In genomic region chr19:29610907-29611306, GRCm38 (mm10) we compare ENCODE assay signal across 17 mouse cellular contexts. TPM values are rescaled to one million over a fixed set of nuclear protein-coding genes. Genes with fewer than 3 reads are reported as not detected.
DNase-seq lines count a peak whose midpoint lies in the region; ATAC-seq lines count a peak whose summit lies in the region.
"Had no signal": no experiment of that assay in that cellular context is flagged by ENCODE, and none has a peak within 500 bp of the region (broad histone marks: within the 10 kb centered on the region; RNA-seq: fewer than 3 reads in every experiment).

No protein-coding gene starts in this region.

- no peak overlapping the region for H3K4me3 ChIP-seq in heart, embryonic 15.5 days
- H3K4me3 ChIP-seq in forebrain, embryonic 10.5 days, result no peak overlapping the region
- H3K4me3 ChIP-seq in limb, embryonic 10.5 days, result no peak overlapping the region
- H3K4me3 ChIP-seq: forebrain, embryonic 15.5 days; left cerebral cortex, adult 2 months; limb, embryonic 12.5 days; midbrain, embryonic 15.5 days had no signal

- peak overlapping the region; percentile 19; the same call in 1 of the 2 replicates for H3K4me2 ChIP-seq in heart, embryonic 15.5 days
- H3K4me2 ChIP-seq: forebrain, embryonic 15.5 days; heart, embryonic 11.5 days; limb, embryonic 12.5 days; midbrain, embryonic 15.5 days had no signal

- H3K4me1 ChIP-seq in heart, embryonic 15.5 days (replicated peaks), result peaks cover 6% of the 10 kb centered on the region
- no peaks in the 10 kb centered on the region for H3K4me1 ChIP-seq in forebrain, embryonic 10.5 days
- no peaks in the 10 kb centered on the region for H3K4me1 ChIP-seq in limb, embryonic 10.5 days
- H3K4me1 ChIP-seq: forebrain, embryonic 15.5 days; limb, embryonic 12.5 days; midbrain, embryonic 15.5 days had no signal

- no peaks in the 10 kb centered on the region for H3K9me3 ChIP-seq in heart, embryonic 15.5 days (replicated peaks)
- no peaks in the 10 kb centered on the region for H3K9me3 ChIP-seq in forebrain, embryonic 10.5 days
- no peaks in the 10 kb centered on the region for H3K9me3 ChIP-seq in limb, embryonic 10.5 days (replicated peaks)
- H3K9me3 ChIP-seq: forebrain, embryonic 15.5 days; limb, embryonic 12.5 days; midbrain, embryonic 15.5 days had no signal

- H3K27me3 ChIP-seq in heart, embryonic 15.5 days, result peaks cover 37% of the 10 kb centered on the region
- no peaks in the 10 kb centered on the region for H3K27me3 ChIP-seq in forebrain, embryonic 10.5 days (ENCODE audit: poor library complexity, severe bottlenecking)
- H3K27me3 ChIP-seq in limb, embryonic 10.5 days (ENCODE audit: low read depth, poor library complexity, severe bottlenecking), result no peaks in the 10 kb centered on the region
- H3K27me3 ChIP-seq: forebrain, embryonic 15.5 days; limb, embryonic 12.5 days; midbrain, embryonic 15.5 days had no signal

- H3K27ac ChIP-seq in heart, embryonic 15.5 days, result peak overlapping the region; percentile 35; the same call in 1 of the 2 replicates
- no peak overlapping the region for H3K27ac ChIP-seq in forebrain, embryonic 10.5 days
- no peak overlapping the region for H3K27ac ChIP-seq in limb, embryonic 10.5 days
- H3K27ac ChIP-seq: forebrain, embryonic 15.5 days; left cerebral cortex, adult 2 months; limb, embryonic 12.5 days; midbrain, embryonic 15.5 days had no signal

- 24% methylated on average over 10 of the region's 10 CpGs for WGBS in heart, embryonic 15.5 days
- 93% methylated on average over 10 of the region's 10 CpGs for whole genome bisulfite sequencing in forebrain, embryonic 10.5 days
- 94% methylated on average over 10 of the region's 10 CpGs for WGBS in limb, embryonic 10.5 days

- ATAC-seq in heart, embryonic 15.5 days (replicated peaks; ENCODE audit: insufficient number of reproducible peaks, insufficient read depth, low FRiP score, low read depth), result peak; percentile 93
- ATAC-seq: forebrain, embryonic 15.5 days; hindbrain, embryonic 16.5 days; midbrain, embryonic 15.5 days had no signal

- H3K36me3 ChIP-seq in heart, embryonic 15.5 days, result no peaks in the 10 kb centered on the region; the same call in 1 of the 2 replicates
- H3K36me3 ChIP-seq in forebrain, embryonic 10.5 days (replicated peaks), result peaks cover 79% of the 10 kb centered on the region
- H3K36me3 ChIP-seq in limb, embryonic 10.5 days, result peaks cover 76% of the 10 kb centered on the region
- H3K36me3 ChIP-seq: midbrain, embryonic 15.5 days had no signal

- no peak for DNase-seq in heart, adult 11 months
- DNase-seq in c-Kit-positive CD71-negative TER-119-negative erythroid progenitor cells, embryonic 14.5 days (ENCODE audit: low read depth), result peak; percentile 4
- DNase-seq in liver, result peak; percentile 53
- peak; percentile 22 for DNase-seq in lung, postnatal 36 days
- no peak for DNase-seq in spleen, postnatal 36 days (ENCODE audit: low spot score in 2 of 2)
- DNase-seq in forebrain, embryonic 10.5 days (ENCODE audit: extremely low spot score, low spot score), result no peak
- no peak for DNase-seq in limb, embryonic 10.5 days (ENCODE audit: low spot score)
- DNase-seq: cerebellum, postnatal 10 days; kidney, adult 9 months; right cerebral cortex, postnatal 25 days had no signal

- no peak overlapping the region for H3K9ac ChIP-seq in heart, embryonic 15.5 days
- H3K9ac ChIP-seq: forebrain, embryonic 15.5 days; limb, embryonic 12.5 days; midbrain, embryonic 15.5 days had no signal

RNA-seq across cellular contexts. Expression of gene Ermp1, which starts 37.3 kb away (rescaled TPM):
- 6.3 and 9.1 TPM in 2 replicates for polyA plus RNA-seq in heart, embryonic 15.5 days (2015; fragmentation: Nextera tagmentation; extraction: Ambion mirVana)
- 17.1 and 17.6 TPM in 2 replicates for polyA plus RNA-seq in forebrain, embryonic 10.5 days (2016; fragmentation: Nextera tagmentation; extraction: Ambion mirVana)
- 18.1 and 18.2 TPM in 2 replicates for polyA plus RNA-seq in limb, embryonic 10.5 days (2016; fragmentation: Nextera tagmentation; extraction: Ambion mirVana)

Comparison
In these comparisons a context has a peak if more than half of its experiments do, and no peak if none do; other contexts are left out.
1. DNase-seq: peak in c-Kit-positive CD71-negative TER-119-negative erythroid progenitor cells, embryonic 14.5 days (single experiment), liver (single experiment) and lung, postnatal 36 days (single experiment); none in heart, adult 11 months (single experiment), spleen, postnatal 36 days (0 of 2), forebrain, embryonic 10.5 days (single experiment) and limb, embryonic 10.5 days (single experiment).